Mouse (Mus musculus): ENCODE data around the gene Gm10999. TPM values are rescaled to one million over a fixed set of nuclear protein-coding genes. Genes with fewer than 3 reads are reported as not detected.
"Not testable (repeated sequence)": the region's sequence is repeated elsewhere in the genome, so short reads cannot be mapped to it uniquely, and the experiment has no call there.

Gene Gm10999
- not detected for total RNA-seq (2021)
- long read RNA-seq, experiment 1 = 0 reads
- long read RNA-seq, experiment 2 = 0 reads

DNA sequence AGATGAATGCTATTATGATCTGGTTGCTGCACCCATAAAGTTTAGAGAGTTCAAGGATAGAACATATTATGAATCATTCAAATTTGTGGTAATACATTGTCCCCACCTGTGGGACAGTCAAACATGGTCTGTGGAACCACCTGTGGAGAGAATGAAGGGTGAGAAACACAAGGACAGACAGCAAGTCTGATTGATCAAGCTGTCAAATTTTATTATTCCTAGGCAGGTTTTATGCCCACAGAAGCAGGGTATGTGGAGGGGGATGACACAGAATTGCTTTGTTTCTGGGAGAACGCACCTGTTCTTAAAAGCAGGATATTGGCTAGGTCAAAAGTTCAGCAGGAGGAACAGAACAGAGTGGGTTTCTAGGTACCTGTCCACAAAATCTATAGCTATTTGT lies at the start of gene Gm10999:
TSS of gene Gm10999 (minus strand) at position 101 of the 400 bp plus-strand sequence.
- intact Hi-C loops (cut with DNase I) = no loop called here
- no peak for DNase-seq (ENCODE audit: low spot score in 2 of 2)

DNA sequence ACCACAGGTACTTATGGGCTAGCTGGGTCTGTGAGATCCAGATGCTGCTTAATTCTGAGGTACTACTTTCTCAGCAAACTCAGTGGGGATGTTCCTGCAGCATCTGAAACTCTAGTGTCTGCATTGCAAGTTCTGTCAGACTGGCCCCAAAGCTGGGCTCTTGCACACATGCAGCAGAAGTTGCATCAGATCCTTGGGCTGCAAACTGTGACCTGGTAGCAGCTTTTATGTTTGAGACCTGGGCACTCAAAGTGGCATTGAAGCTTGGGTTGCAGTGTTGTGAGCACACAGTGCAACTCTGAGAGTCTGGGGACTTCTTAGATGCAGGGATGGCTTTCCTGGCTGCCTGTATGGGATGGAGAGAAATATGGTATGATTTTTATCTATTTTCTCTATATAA lies 2.0 kb upstream of the Gm10999 start:
- DNase-seq (ENCODE audit: low spot score in 2 of 2) = no peak
- intact Hi-C loops (cut with DNase I) = no loop called here

DNA sequence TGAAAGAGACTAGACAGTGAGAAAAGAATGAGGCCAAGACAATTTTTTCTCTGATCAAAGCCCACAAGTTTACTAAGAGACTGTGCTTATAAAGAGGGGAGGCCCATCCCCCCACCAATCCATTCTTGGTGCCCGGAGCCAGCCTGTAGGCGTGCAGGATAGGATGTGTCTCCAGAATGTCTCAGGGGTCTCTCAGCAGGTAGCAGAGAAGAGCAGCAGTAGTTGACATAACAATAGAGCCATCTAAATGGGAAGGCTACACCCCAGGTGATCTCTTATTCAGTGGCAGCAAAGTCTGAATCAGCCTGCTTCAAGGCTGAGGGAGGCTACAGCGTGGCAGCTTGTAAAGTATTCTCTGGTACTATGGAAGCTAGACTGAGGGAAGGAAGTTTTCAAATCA lies 15.7 kb downstream of the Gm10999 start:
- intact Hi-C loops (cut with DNase I); DNase-seq (ENCODE audit: low spot score in 2 of 2): not testable (repeated sequence)

Other genes with a start within 250 kb of the Gm10999 start
- gene Ccdc7a, start 66.1 kb downstream of the Gm10999 start, total RNA-seq (2021) = not detected
- not detected for gene Ccdc7b, start 64.5 kb downstream of the Gm10999 start, total RNA-seq (2021)
- gene 2610044O15Rik8, start 102.7 kb upstream of the Gm10999 start, total RNA-seq (2021) = 10 to 100 TPM; 21.6 to 22.0 TPM

Data from left cerebral cortex, postnatal 14 days (tissue).